Mouse (Mus musculus): ENCODE measurements around the gene Dpf2. TPM values are rescaled to one million over a fixed set of nuclear protein-coding genes. Genes with fewer than 3 reads are reported as not detected.
"Not testable (repeated sequence)": the region's sequence is repeated elsewhere in the genome, so short reads cannot be mapped to it uniquely, and the experiment has no call there.

Dpf2 gene
- polyA plus RNA-seq, 1 experiment from 2014 or later = 128 TPM

- H3K4me3 ChIP-seq = no peak overlapping the region
- no peaks in the 10 kb centered on the region for H3K9me3 ChIP-seq
- whole genome bisulfite sequencing = 54% methylated on average over 4 of the region's 4 CpGs
- H3K9ac ChIP-seq = no peak overlapping the region
- no peak overlapping the region for H3K4me2 ChIP-seq
- peaks cover 6% of the 10 kb centered on the region for H3K4me1 ChIP-seq (replicated peaks)
- no peak overlapping the region for H3K27ac ChIP-seq
- no peaks in the 10 kb centered on the region for H3K27me3 ChIP-seq
- H3K36me3 ChIP-seq = no peaks in the 10 kb centered on the region; the same call in 1 of the 2 replicates
- no peak for ATAC-seq (ENCODE audit: low FRiP score)
These were observed 27.0 kb downstream of the Dpf2 start for GRCm38 (mm10) chr19:5885838-5886237.

GRCm38 (mm10) chr19:5883935-5884334 lies 28.9 kb downstream of the Dpf2 start:
- Histone ChIP-seq H3K9me3 (no peaks in the 10 kb centered on the region), H3K27ac (no peak overlapping the region), H3K4me2 (no peak overlapping the region), H3K27me3 (no peaks in the 10 kb centered on the region), H3K36me3 (no peaks in the 10 kb centered on the region), H3K4me1 (replicated peaks) (no peaks in the 10 kb centered on the region), H3K9ac (peak overlapping the region; percentile 35), H3K4me3 (no peak overlapping the region)
- WGBS = 79% methylated on average over 1 of the region's 1 CpGs
- no peak for ATAC-seq (ENCODE audit: low FRiP score)

- WGBS = 85% methylated on average over 5 of the region's 5 CpGs
- H3K27me3 ChIP-seq; H3K9me3 ChIP-seq; H3K4me1 ChIP-seq (replicated peaks); ATAC-seq (ENCODE audit: low FRiP score); H3K4me3 ChIP-seq; H3K4me2 ChIP-seq; H3K27ac ChIP-seq; H3K36me3 ChIP-seq; H3K9ac ChIP-seq: not testable (repeated sequence)
These were observed 30.7 kb downstream of the Dpf2 start for GRCm38 (mm10) chr19:5882079-5882478.

GRCm38 (mm10) chr19:5881155-5881554 lies 31.7 kb downstream of the Dpf2 start:
- no peak overlapping the region for H3K4me2 ChIP-seq
- no peaks in the 10 kb centered on the region for H3K9me3 ChIP-seq
- H3K4me1 ChIP-seq (replicated peaks) = peaks cover 2% of the 10 kb centered on the region; the same call in 1 of the 2 replicates
- H3K9ac ChIP-seq = no peak overlapping the region
- H3K4me3 ChIP-seq = no peak overlapping the region
- H3K27ac ChIP-seq = no peak overlapping the region
- H3K36me3 ChIP-seq = no peaks in the 10 kb centered on the region
- WGBS = 91% methylated on average over 6 of the region's 6 CpGs
- no peaks in the 10 kb centered on the region for H3K27me3 ChIP-seq
- ATAC-seq (ENCODE audit: low FRiP score) = no peak

- Histone ChIP-seq H3K4me2 (no peak overlapping the region), H3K4me1 (replicated peaks) (peaks cover 10% of the 10 kb centered on the region), H3K9me3 (no peaks in the 10 kb centered on the region), H3K9ac (no peak overlapping the region), H3K27me3 (no peaks in the 10 kb centered on the region), H3K36me3 (no peaks in the 10 kb centered on the region), H3K27ac (no peak overlapping the region), H3K4me3 (no peak overlapping the region)
- WGBS = 96% methylated on average over 7 of the region's 7 CpGs
- no peak for ATAC-seq (ENCODE audit: low FRiP score)
These were observed 33.1 kb downstream of the Dpf2 start for GRCm38 (mm10) chr19:5879735-5880134.

GRCm38 (mm10) chr19:5878916-5879315 lies 33.9 kb downstream of the Dpf2 start:
- Histone ChIP-seq H3K9ac (no peak overlapping the region; the same call in 1 of the 2 replicates), H3K4me3 (no peak overlapping the region), H3K9me3 (no peaks in the 10 kb centered on the region), H3K27ac (no peak overlapping the region), H3K4me2 (no peak overlapping the region), H3K4me1 (replicated peaks) (peaks cover 18% of the 10 kb centered on the region), H3K27me3 (no peaks in the 10 kb centered on the region), H3K36me3 (no peaks in the 10 kb centered on the region)
- ATAC-seq (ENCODE audit: low FRiP score) = no peak
- 85% methylated on average over 3 of the region's 3 CpGs for WGBS

GRCm38 (mm10) chr19:5878362-5878722 lies 34.5 kb downstream of the Dpf2 start:
- H3K9me3 ChIP-seq = no peaks in the 10 kb centered on the region
- H3K4me2 ChIP-seq = 0 out of 2 replicates have a peak overlapping the region, but pooled peaks have one; percentile 15
- peak overlapping the region; percentile 72; the same call in 1 of the 2 replicates for H3K27ac ChIP-seq
- H3K4me3 ChIP-seq = no peak overlapping the region
- WGBS = 77% methylated on average over 7 of the region's 7 CpGs
- no peaks in the 10 kb centered on the region for H3K36me3 ChIP-seq
- peaks cover 24% of the 10 kb centered on the region for H3K4me1 ChIP-seq (replicated peaks)
- ATAC-seq (ENCODE audit: low FRiP score) = no peak
- H3K27me3 ChIP-seq = no peaks in the 10 kb centered on the region
- peak overlapping the region; percentile 49 for H3K9ac ChIP-seq

- Histone ChIP-seq H3K9ac (peak within 1 kb of the TSS; percentile 49), H3K27me3 (no peaks in the 10 kb centered on the region), H3K4me2 (0 out of 2 replicates have a peak within 1 kb of the TSS, but pooled peaks have one; percentile 15), H3K4me1 (replicated peaks) (peaks cover 29% of the 10 kb centered on the region), H3K27ac (peak within 1 kb of the TSS; percentile 72), H3K4me3 (no peak within 1 kb of the TSS), H3K9me3 (no peaks in the 10 kb centered on the region), H3K36me3 (peaks cover 3% of the 10 kb centered on the region; the same call in 1 of the 2 replicates)
- 50% methylated on average over 15 of the region's 15 CpGs for WGBS
- ATAC-seq (ENCODE audit: low FRiP score) = no peak
These were observed 35.0 kb downstream of the Dpf2 start, which contains the start of gene Slc25a45 for GRCm38 (mm10) chr19:5877618-5878361. Gene Slc25a45, plus strand, starts transcription at chr19:5877808.

- Histone ChIP-seq H3K4me3 (peak within 1 kb of the TSS; percentile 75), H3K9ac (peak within 1 kb of the TSS; percentile 85), H3K4me1 (replicated peaks) (peaks cover 47% of the 10 kb centered on the region), H3K27ac (peak within 1 kb of the TSS; percentile 74), H3K4me2 (peak within 1 kb of the TSS; percentile 88), H3K27me3 (no peaks in the 10 kb centered on the region), H3K9me3 (no peaks in the 10 kb centered on the region), H3K36me3 (peaks cover 13% of the 10 kb centered on the region)
- ATAC-seq (ENCODE audit: low FRiP score) = peak; percentile 93
- 0% methylated on average over 37 of the region's 37 CpGs for WGBS
These were observed 37.8 kb downstream of the Dpf2 start, which contains the start of gene Frmd8 for GRCm38 (mm10) chr19:5874969-5875480. Gene Frmd8, minus strand, starts transcription at chr19:5875274.

- Histone ChIP-seq H3K27me3 (no peaks in the 10 kb centered on the region), H3K4me3 (peak overlapping the region; percentile 75), H3K4me2 (peak overlapping the region; percentile 88), H3K9me3 (no peaks in the 10 kb centered on the region), H3K36me3 (peaks cover 16% of the 10 kb centered on the region), H3K9ac (peak overlapping the region; percentile 85), H3K4me1 (replicated peaks) (peaks cover 47% of the 10 kb centered on the region), H3K27ac (peak overlapping the region; percentile 70; the same call in 1 of the 2 replicates)
- no peak; the same call in 1 of the 2 replicates for ATAC-seq (ENCODE audit: low FRiP score)
- 11% methylated on average over 13 of the region's 13 CpGs for WGBS
These were observed 38.3 kb downstream of the Dpf2 start for GRCm38 (mm10) chr19:5874391-5874968.

GRCm38 (mm10) chr19:5872931-5873556 lies 39.8 kb downstream of the Dpf2 start:
- no peaks in the 10 kb centered on the region for H3K9me3 ChIP-seq
- no peak for ATAC-seq (ENCODE audit: low FRiP score)
- no peak overlapping the region for H3K4me2 ChIP-seq
- H3K36me3 ChIP-seq = peaks cover 28% of the 10 kb centered on the region
- peak overlapping the region; percentile 85 for H3K9ac ChIP-seq
- H3K27me3 ChIP-seq = no peaks in the 10 kb centered on the region
- no peak overlapping the region for H3K4me3 ChIP-seq
- no peak overlapping the region for H3K27ac ChIP-seq
- peaks cover 47% of the 10 kb centered on the region for H3K4me1 ChIP-seq (replicated peaks)
- 87% methylated on average over 19 of the region's 19 CpGs for WGBS

- no peak overlapping the region for H3K27ac ChIP-seq
- H3K27me3 ChIP-seq = no peaks in the 10 kb centered on the region
- ATAC-seq (ENCODE audit: low FRiP score) = no peak
- H3K36me3 ChIP-seq = peaks cover 33% of the 10 kb centered on the region
- 86% methylated on average over 4 of the region's 4 CpGs for WGBS
- peaks cover 45% of the 10 kb centered on the region for H3K4me1 ChIP-seq (replicated peaks)
- H3K4me2 ChIP-seq = no peak overlapping the region
- H3K9ac ChIP-seq = peak overlapping the region; percentile 85
- H3K4me3 ChIP-seq = no peak overlapping the region
- no peaks in the 10 kb centered on the region for H3K9me3 ChIP-seq
These were observed 40.3 kb downstream of the Dpf2 start for GRCm38 (mm10) chr19:5872528-5872927.
